Mouse (Mus musculus): ENCODE results near the gene Iqcd.

DNA sequence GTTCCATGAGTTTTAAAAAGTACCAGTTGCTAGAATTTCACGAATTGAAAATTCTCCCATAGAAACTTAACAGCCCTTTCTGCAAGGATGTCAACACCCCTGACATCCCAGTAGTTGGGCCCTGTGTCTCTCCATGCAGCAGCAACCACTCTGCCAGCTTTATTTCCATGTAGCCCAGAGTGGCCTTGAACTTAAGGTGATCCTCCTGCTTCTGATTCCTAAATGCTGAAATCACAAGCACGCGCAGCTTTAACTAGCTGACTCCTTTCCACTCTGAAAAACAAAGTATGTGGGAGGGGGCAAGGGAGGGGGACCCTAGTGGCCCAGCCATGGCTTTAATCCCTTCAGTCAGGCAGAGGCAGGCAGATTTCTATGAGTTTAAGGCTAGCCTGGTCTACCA lies 18.5 kb downstream of the Iqcd start:
- no peak for TF ChIP-seq CTCF (IDR thresholded peaks at IDR 0.05; ENCODE audit: control insufficient read depth, insufficient read depth, insufficient replicate concordance, low read depth, low read length)
- no peak for TF ChIP-seq POLR2A (IDR thresholded peaks at IDR 0.05; ENCODE audit: control insufficient read depth, low read depth, low read length)
